Mouse (Mus musculus) urinary bladder, postnatal 14 days (tissue): Measurements from ENCODE around the gene H2-Eb2.

Experiments
- DNase-seq: peaks from one replicate; pipeline ENCODE4 v3.0.0; 2021; ENCODE audit warnings: low spot score

Gene H2-Eb2

DNA sequence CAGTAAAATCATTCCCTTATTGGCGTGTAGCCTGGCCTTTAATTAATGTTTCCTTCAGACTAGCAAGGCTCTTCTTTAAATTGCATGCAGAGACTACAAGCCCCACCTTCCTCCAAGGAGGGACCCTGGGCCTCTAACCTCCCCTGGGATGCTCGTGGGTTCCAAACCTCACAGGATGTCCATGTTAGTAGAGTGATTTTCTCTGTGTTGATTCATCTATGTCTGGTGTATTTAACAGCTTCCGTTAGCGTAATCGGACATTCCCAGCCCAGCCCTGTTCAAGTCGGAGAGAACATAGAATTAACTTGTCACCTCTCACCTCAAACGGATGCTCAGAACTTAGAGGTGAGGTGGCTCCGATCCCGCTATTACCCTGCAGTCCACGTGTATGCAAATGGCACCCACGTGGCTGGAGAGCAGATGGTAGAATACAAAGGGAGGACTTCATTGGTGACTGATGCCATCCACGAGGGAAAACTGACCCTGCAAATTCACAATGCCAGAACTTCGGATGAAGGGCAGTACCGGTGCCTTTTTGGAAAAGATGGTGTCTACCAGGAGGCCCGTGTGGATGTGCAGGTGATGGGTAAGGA is 37.6 kb downstream of the H2-Eb2 start:
- no peak for DNase-seq

DNA sequence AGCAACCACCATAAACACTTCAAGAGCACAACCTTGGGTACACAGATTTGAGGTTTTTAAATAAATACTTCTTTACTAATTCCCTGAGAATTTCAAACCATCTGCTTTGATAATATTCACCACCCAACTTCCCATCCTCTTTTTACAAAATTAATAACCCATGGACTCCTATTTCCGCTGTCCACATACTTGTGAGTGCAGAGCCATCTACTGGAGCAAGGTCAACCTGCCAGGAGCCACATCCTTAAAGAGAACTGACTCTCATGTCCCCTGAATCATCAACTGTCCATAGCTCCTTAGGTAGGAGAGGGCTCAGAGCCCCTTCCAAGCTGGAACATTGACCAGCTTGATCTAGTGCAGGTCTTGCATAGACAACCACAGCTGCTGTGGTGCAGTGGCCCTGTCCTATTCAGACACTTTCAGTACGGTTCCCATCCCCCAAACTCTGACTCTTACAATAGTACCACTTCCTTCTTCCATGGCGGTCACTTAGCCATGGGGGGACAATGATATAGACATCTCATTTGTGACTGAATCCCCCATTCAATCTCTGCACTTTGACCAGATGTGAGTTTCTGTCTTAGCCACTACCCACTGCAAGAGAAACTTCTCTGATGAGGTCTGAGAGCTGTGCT is 38.3 kb downstream of the H2-Eb2 start:
- no peak for DNase-seq

DNA sequence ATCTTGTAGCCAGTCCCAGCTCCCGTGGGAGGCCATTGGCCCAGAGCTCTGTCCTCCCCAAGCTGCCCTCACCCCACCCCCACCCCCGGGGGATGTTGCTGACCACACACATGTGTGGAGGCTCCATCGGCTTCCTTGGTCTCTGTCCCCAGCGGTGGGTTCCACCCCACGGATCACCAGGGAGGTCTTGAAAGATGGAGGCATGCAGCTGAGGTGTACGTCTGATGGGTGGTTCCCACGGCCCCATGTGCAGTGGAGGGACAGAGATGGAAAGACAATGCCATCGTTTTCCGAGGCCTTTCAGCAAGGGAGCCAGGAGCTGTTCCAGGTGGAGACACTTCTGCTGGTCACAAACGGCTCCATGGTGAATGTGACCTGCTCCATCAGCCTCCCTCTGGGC is 39.6 kb downstream of the H2-Eb2 start:
- DNase-seq = no peak

DNA sequence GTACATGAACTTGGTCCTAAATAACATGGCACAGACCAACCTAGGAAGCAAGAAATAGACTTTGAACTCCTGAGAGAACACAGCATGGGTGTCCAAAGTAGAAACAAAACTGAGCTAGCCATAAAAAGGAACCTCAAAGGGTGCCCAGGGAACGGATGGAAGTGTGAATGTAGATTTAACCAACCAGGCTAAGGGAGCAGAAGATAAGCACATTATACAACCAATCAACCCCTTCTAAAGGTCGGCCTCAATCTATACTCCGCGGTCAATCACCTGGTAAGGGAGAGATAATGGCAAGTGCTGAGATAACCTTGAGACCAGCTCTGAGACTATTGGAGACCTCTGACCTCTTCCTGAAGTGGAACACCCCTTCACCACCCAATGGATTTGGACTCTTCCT is 45.1 kb downstream of the H2-Eb2 start:
- no peak for DNase-seq

DNA sequence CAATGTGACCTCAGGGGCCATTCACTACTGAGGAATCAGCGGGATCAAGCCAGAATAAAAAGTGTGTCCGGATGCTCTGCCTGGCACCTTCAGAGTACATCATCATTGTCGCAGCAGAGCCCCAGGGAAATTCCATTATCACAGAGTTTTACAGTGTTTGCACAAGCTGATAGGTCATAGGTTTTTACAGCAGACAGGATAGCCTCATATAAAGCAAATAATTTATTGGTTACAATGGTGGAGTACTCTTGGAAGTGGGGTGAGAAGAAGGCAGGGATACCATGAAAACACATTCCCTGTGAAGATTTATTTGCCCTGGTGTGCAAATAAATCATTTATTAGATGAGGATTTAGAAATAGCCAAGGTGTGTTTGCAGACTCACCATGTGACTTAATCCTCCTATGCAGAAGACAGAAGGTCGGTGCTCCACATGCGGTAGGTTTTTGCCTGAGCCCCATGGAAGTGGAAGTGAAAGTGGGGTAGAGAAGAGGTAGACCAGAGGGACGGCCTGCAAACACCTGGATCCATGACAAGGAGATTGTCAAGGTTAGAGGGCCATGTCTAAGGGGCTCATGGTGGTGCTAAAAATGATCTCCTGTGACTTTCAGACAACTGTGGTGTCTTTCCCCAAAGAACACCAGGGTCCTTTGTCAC is 47.7 kb downstream of the H2-Eb2 start:
- DNase-seq = no peak

DNA sequence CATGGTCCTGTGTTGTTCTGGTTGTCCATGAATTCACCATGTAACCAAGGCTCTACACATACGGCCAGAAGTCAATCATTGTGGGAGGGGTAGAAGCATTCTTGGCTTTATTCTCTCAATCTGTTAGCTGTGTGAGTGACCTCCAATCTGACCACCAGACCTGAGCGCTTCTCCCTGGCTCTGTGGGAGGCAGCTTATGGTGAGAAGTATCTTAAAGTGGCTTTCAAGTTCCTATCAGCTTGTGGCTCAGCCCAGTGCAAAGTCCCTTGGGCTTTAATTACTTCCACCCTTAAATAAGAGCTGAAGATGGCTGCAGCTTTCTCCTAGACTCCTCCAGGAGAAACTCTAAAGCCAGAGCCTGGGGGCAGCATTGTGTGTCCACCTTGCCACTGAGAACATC is 51.4 kb downstream of the H2-Eb2 start, which contains the start of gene Btnl1:
Btnl1 (plus strand) TSS at position 286 of the 400 bp plus-strand sequence.
- no peak for DNase-seq

DNA sequence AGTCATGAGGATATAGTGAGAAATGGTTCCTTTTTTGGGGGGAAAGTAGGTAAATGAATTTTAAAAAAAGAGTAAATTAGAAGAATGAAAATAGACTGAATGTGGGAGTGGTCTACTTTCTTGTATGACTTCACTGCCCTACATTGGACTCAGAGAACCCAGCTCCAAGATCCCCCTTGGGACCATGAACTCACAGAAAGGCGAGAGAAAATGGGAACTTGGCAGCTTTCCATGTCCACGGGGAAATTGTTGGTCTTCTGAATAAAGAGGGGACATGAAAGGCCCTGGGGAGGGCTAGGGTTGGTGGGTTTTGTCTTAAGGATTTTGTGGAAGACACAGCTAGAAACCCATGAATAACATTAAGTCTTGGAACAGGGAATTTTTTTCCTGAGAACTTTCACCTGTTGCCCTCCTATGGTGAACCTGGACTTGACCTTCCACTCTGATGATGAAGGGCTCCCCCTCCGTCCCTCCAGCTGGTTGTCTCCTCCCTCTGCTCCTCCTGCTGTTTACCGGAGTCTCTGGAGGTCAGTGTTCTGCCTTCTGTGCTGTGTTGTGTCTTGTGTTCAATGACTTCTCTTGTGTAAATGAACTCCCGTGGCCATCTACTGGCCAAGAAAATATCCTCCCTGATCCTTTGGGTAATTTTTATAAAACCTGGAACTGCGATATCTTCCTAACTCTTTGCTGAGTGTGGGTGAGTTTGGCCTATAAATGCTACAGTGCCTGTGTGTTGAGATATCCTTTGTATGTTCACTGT is 52.2 kb downstream of the H2-Eb2 start:
- DNase-seq = no peak

DNA sequence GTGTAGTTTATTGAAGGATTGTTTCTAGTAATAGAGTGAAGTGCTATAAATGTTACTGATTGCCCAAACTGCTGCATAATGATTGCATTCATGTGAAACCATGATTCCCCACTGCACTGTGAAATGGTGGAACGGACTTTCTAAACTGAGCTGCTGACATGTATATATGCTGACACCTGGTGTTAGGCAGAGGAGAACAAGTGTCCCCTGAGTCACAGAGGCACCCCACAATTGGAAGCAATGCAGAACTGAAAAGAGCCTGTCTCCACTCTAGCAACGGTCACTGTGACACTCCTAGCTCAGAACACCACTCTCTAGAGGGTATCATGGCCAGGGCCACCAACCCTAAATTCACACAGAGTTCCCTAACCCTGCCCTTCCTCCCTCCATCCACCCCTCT is 53.3 kb downstream of the H2-Eb2 start:
- DNase-seq = no peak

DNA sequence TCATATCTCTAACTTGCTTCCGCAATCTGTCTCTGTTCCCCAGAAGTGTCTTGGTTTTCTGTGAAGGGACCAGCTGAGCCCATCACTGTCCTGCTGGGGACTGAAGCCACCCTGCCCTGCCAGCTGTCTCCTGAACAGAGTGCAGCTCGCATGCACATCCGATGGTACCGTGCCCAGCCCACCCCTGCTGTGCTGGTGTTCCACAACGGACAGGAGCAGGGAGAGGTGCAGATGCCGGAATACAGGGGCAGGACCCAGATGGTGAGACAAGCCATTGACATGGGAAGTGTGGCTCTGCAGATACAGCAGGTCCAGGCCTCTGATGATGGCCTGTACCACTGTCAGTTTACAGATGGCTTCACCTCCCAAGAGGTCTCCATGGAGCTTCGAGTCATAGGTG is 54.0 kb downstream of the H2-Eb2 start:
- DNase-seq = no peak

DNA sequence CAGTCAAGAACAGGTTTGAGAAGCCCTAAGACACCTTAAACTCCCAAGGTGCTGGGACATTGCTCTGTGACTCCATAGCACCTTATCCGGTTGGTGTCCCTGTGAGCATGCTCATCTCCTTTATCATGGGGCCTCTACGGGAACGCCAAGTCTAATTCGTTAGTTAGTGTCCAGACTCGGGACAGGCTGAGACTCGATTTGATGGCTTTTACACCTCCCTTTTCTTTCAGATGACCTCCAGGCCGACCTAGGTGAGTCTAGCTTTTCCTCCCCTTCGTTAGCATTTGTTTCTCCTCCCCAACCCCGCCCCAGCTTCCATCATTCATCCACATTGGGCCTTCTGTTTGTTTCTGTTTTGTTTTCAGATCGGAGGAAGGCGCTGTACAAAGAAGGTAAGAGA is 56.4 kb downstream of the H2-Eb2 start:
- no peak for DNase-seq

DNA sequence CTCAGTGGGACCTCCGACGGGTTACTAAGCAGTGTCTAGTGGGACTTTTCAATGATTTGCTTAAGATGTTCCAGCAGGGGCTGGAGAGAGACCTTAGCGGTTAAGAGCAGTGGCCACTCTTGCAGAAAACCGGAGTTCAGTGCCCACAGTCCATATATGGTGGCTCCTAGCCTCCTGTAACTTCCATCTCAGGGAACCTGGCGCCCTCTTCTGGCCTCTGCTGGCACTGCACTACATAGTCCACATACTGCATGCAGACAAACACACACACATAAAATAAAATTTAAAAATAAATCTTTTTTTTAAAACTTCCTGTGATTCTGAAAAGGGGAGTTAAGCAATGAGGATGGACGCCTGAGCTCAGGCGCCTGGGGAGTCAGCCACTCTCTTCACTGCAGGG is 57.7 kb downstream of the H2-Eb2 start:
- no peak for DNase-seq

DNA sequence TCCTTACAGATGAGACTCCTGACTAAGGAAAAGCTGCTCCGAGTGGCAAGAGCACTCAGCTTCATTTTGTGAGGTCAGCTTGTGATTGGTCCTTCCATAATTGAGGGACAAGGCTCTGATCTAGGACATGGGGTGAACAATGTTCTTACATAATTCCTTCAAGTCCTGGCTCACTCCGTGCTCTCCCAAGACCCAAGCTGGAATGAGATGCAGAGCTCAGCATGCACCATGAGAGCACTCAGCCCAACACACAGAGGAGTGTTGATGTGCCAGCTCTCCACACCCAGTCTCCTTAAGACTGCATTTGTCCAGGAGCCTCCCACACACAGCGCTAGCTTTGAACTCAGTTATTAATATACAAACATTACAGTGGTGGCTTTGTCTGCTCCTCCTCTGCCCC is 59.2 kb downstream of the H2-Eb2 start:
- DNase-seq = no peak

DNA sequence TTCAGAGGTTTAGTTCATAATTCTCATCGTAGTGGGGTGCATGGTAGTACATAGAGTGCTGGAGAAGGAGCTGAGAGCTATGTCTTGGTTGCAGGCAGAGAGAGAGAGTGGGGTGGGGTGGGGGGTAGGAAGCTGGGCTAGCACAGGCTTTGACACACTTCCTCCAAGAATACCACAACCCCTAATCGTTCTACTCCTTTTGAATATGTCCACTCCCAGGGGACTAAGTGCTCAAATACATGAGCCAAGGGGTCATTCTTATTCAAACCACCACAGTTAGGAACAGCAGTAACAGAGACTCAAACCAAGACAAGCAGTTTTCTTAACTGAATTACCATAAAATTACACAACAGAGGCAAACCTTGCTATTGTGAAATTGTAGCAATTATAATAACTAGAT is 61.2 kb downstream of the H2-Eb2 start:
- DNase-seq = no peak

DNA sequence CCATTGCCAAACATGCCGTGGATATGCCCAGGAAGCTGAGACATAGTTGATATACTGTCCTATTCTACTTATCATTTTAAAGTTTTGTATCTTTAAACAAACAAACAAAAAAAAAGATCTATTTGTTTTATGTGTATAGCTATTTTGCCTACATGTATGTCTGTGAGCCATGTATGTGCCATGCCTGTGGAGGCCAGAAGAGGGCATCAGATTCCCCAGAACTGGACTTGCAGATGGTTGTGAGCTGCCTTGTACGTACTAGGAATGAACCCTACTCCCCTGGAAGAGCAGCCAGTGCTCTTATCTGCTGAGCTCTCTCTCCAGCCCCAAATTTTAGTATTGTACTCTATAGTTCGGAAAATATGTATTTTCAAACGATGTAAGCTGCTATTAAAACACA is 63.0 kb downstream of the H2-Eb2 start:
- peak; percentile 15 for DNase-seq
